Comparison of ENCODE assay signal across 8 mouse cellular contexts in the genomic region with DNA sequence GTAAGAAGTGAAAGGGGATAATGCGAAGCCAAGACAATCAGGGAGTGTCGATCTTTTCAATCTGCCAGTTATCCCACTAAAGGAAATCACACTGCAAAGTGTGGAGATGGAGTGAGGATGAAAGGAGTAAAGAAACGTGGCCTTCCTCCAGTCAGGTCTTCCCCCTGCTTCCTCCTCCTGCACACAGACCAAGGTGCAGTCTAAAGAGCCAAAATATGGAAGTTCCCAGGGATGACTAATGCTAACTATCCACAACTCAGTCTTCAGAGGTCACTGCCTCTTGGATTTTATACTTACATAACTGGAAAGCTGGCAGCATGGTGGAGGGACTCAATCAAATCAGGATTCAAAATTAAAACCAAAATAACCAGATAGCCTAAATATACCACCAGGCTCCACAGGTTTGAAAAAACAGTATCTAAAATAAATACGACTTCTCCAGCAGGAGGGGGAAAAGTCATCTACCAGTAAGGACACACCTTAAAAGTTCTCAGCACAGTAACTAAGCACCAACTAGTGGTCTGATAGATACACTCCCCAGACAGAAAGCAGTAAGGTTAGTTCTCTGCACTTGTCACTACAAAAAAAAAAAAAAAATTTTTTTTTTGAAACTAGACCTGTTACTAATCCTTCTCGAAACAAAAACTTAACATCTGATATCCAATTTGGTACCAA. TPM values are rescaled to one million over a fixed set of nuclear protein-coding genes. Genes with fewer than 3 reads are reported as not detected.
DNase-seq lines count a peak whose midpoint lies in the region; ATAC-seq and TF ChIP-seq lines count a peak whose summit lies in the region.

No protein-coding gene starts in this region.

- peak overlapping the region; percentile 58 for H3K4me3 ChIP-seq in layer of hippocampus, adult 2 months
- peak overlapping the region; percentile 86; the same call in 1 of the 2 replicates for H3K4me3 ChIP-seq in hindbrain, embryonic 14.5 days (replicated peaks; ENCODE audit: low read length)
- peak overlapping the region; percentile 84 for H3K4me3 ChIP-seq in midbrain, embryonic 11.5 days (ENCODE audit: low read depth, low read length)

- no peak for DNase-seq in layer of hippocampus, adult 2 months (ENCODE audit: low spot score in 2 of 2)
- DNase-seq in layer of hippocampus, postnatal 25 days (ENCODE audit: extremely low spot score in 1 of 2, low spot score in 1 of 2), result no peak
- DNase-seq in hindbrain, embryonic 14.5 days (ENCODE audit: low spot score), result no peak
- DNase-seq in midbrain, embryonic 11.5 days (ENCODE audit: low spot score, missing footprints), result no peak
- no peak for DNase-seq in MN1 (ENCODE audit: low spot score)
- no peak for DNase-seq in adrenal gland, adult 18-20 months (ENCODE audit: low spot score in 2 of 2)
- DNase-seq in layer of hippocampus, adult 11-12 months (ENCODE audit: low spot score), result no peak

- H3K9me3 ChIP-seq in hindbrain, embryonic 14.5 days (ENCODE audit: control insufficient read depth, low read length), result no peaks in the 10 kb centered on the region
- H3K9me3 ChIP-seq in midbrain, embryonic 11.5 days (ENCODE audit: control insufficient read depth, low read length), result no peaks in the 10 kb centered on the region

- no peaks in the 10 kb centered on the region for H3K27me3 ChIP-seq in hindbrain, embryonic 14.5 days (ENCODE audit: control insufficient read depth, insufficient read depth, low read length)
- no peaks in the 10 kb centered on the region for H3K27me3 ChIP-seq in midbrain, embryonic 11.5 days (ENCODE audit: control insufficient read depth, insufficient read depth, low read length)

- TF ChIP-seq CTCF in layer of hippocampus, adult 2 months (conservative IDR thresholded peaks at IDR 0.05), result no peak

- H3K36me3 ChIP-seq in hindbrain, embryonic 14.5 days (replicated peaks; ENCODE audit: control insufficient read depth, insufficient read depth), result no peaks in the 10 kb centered on the region
- H3K36me3 ChIP-seq in midbrain, embryonic 11.5 days (ENCODE audit: control insufficient read depth, insufficient read depth, low read length), result no peaks in the 10 kb centered on the region

- no peak overlapping the region; the same call in 1 of the 2 replicates for H3K9ac ChIP-seq in hindbrain, embryonic 14.5 days
- H3K9ac ChIP-seq in midbrain, embryonic 11.5 days (ENCODE audit: low read length), result peak overlapping the region; percentile 96; the same call in 1 of the 2 replicates

- ATAC-seq in activated CD4-positive, CD25-positive, alpha-beta regulatory T cell, adult 4 months, result peak; percentile 17
- ATAC-seq in hindbrain, embryonic 14.5 days (ENCODE audit: low FRiP score), result no peak
- ATAC-seq in midbrain, embryonic 11.5 days (ENCODE audit: low FRiP score), result no peak

- peak overlapping the region; percentile 76 for H3K4me2 ChIP-seq in hindbrain, embryonic 14.5 days (replicated peaks)
- H3K4me2 ChIP-seq in midbrain, embryonic 11.5 days, result peak overlapping the region; percentile 74

- peaks cover 50% of the 10 kb centered on the region for H3K4me1 ChIP-seq in hindbrain, embryonic 14.5 days (replicated peaks; ENCODE audit: control insufficient read depth, insufficient read depth, low read length)
- H3K4me1 ChIP-seq in midbrain, embryonic 11.5 days (ENCODE audit: control insufficient read depth, insufficient read depth, low read length), result peaks cover 53% of the 10 kb centered on the region

- 22% methylated on average over 5 of the region's 5 CpGs for WGBS in hindbrain, embryonic 14.5 days
- WGBS in midbrain, embryonic 11.5 days, result 5% methylated on average over 5 of the region's 5 CpGs

- peak overlapping the region; percentile 67; the same call in 1 of the 2 replicates for H3K27ac ChIP-seq in layer of hippocampus, adult 2 months
- no peak overlapping the region for H3K27ac ChIP-seq in hindbrain, embryonic 14.5 days
- peak overlapping the region; percentile 42; the same call in 1 of the 2 replicates for H3K27ac ChIP-seq in midbrain, embryonic 11.5 days (ENCODE audit: low read depth, low read length)

RNA-seq across cellular contexts. Expression of a gene that starts 18.5 kb away (rescaled TPM):
- total RNA-seq in layer of hippocampus, adult 2 months (2021), result 1 to 10 TPM; 3.0 to 3.8 TPM
- total RNA-seq in layer of hippocampus, postnatal 25 days (2021), result 1 to 10 TPM; 2.6 to 5.4 TPM
- polyA plus RNA-seq in activated CD4-positive, CD25-positive, alpha-beta regulatory T cell, adult 4 months (2017; shearing (Covaris generic)), result 10 to 100 TPM in 1 of 2 experiments, 1 to 10 TPM in 1; 9.1 to 10.4 TPM
- 0.98 and 1.5 TPM in 2 replicates for polyA plus RNA-seq in hindbrain, embryonic 14.5 days (2014; fragmentation: Nextera tagmentation; extraction: Ambion mirVana)
- polyA plus RNA-seq in midbrain, embryonic 11.5 days (2014; fragmentation: Nextera tagmentation; extraction: Ambion mirVana), result 3.0 and 3.2 TPM in 2 replicates
- 10 to 100 TPM; 20.0 to 21.7 TPM for total RNA-seq in adrenal gland, adult 18-20 months (2021)
